Mouse (Mus musculus) kidney, adult 2 months (tissue): ENCODE measurements around the gene Psmb1. TPM values are rescaled to one million over a fixed set of nuclear protein-coding genes. Genes with fewer than 3 reads are reported as not detected.
A peak's percentile ranks its signal among the peaks of the same experiment; 100 is the strongest.

Source experiments
- DNase-seq: peaks from one replicate; pipeline ENCODE4 v3.0.0; 2021
- H3K27ac ChIP-seq: fragments of 200-500 bp; 2 replicates; pipeline ENCODE4 v1.5.1; 2012; ENCODE audit warnings: low read depth, low read length, control low read depth, inconsistent platforms; ENCODE audit not compliant: insufficient read depth
- H3K27me3 ChIP-seq: fragments of 200-500 bp; replicated peaks from 2 replicates; pipeline ENCODE4 v1.6.1; 2012; ENCODE audit warnings: mild to moderate bottlenecking, moderate library complexity, low read length, inconsistent platforms; ENCODE audit not compliant: control insufficient read depth, insufficient read depth
- H3K36me3 ChIP-seq: fragments of 200-500 bp; 2 replicates; pipeline ENCODE4 v1.6.1; 2012; ENCODE audit warnings: mild to moderate bottlenecking, moderate library complexity, low read length, inconsistent platforms; ENCODE audit not compliant: control insufficient read depth, insufficient read depth
- H3K4me1 ChIP-seq: fragments of 200-500 bp; 2 replicates; pipeline ENCODE4 v1.6.1; 2011; ENCODE audit warnings: low read length; ENCODE audit not compliant: control insufficient read depth, insufficient read depth
- H3K4me3 ChIP-seq: fragments of 200-500 bp; 2 replicates; pipeline ENCODE4 v1.5.1; 2011; ENCODE audit warnings: mild to moderate bottlenecking, low read depth, low read length, control low read depth; ENCODE audit not compliant: insufficient read depth
- CTCF ChIP-seq: fragments of 200-500 bp; conservative IDR thresholded peaks from 2 replicates; pipeline ENCODE4 v1.5.1; 2011; ENCODE audit warnings: low read depth, mild to moderate bottlenecking, control low read depth, low read length, moderate library complexity, mixed read lengths; ENCODE audit not compliant: insufficient read depth, insufficient read length
- POLR2A ChIP-seq: fragments of 200-500 bp; IDR thresholded peaks from one replicate; pipeline ENCODE4 v1.6.1; 2011; ENCODE audit warnings: low read depth, low read length, control low read depth
- WGBS: fragments of 180-500 bp; shearing (Covaris S2); methylation state at CpG from one replicate; pipeline ENCODE4 v1.1.7; 2018; 5-methylcytosine and 5-hydroxymethylcytosine counted together
- polyA plus RNA-seq: library from polyadenylated mRNA; depleted of rRNA; stranded (reverse); fragments of >200 nt; gene quantifications from 2 replicates; pipeline ENCODE4 v1.2.3, GENCODE M21; 2012

The Psmb1 gene
- polyA plus RNA-seq, 1 experiment: 107 TPM

- H3K27ac ChIP-seq: no peak overlapping the region
- 25% methylated on average over 11 of the region's 11 CpGs for WGBS
Observed at GRCm38 (mm10) chr17:15440463-15441121, 59.0 kb downstream of the Psmb1 start.

GRCm38 (mm10) chr17:15440067-15440462 is 59.5 kb downstream of the Psmb1 start:
- 39% methylated on average over 8 of the region's 8 CpGs for WGBS
- TF ChIP-seq CTCF (no peak), POLR2A (no peak)
- H3K36me3 ChIP-seq: no peaks in the 10 kb centered on the region
- no peaks in the 10 kb centered on the region for H3K4me1 ChIP-seq
- no peak overlapping the region for H3K27ac ChIP-seq
- H3K27me3 ChIP-seq: no peaks in the 10 kb centered on the region
- DNase-seq: no peak
- no peak overlapping the region for H3K4me3 ChIP-seq

More at GRCm38 (mm10) chr17:15440463-15441121, 59.0 kb downstream of the Psmb1 start:
- H3K4me3 ChIP-seq: no peak overlapping the region
- H3K36me3 ChIP-seq: no peaks in the 10 kb centered on the region
- H3K27me3 ChIP-seq: no peaks in the 10 kb centered on the region
- H3K4me1 ChIP-seq: no peaks in the 10 kb centered on the region
- TF ChIP-seq POLR2A (no peak), CTCF (no peak)
- DNase-seq: no peak

GRCm38 (mm10) chr17:15434748-15435147 is 64.8 kb downstream of the Psmb1 start:
- Histone ChIP-seq H3K27ac (no peak overlapping the region), H3K27me3 (no peaks in the 10 kb centered on the region), H3K4me1 (no peaks in the 10 kb centered on the region), H3K36me3 (peaks cover 4% of the 10 kb centered on the region; the same call in 1 of the 2 replicates), H3K4me3 (no peak overlapping the region)
- 74% methylated on average over 3 of the region's 3 CpGs for WGBS
- no peak for TF ChIP-seq CTCF
- TF ChIP-seq POLR2A: no peak
- no peak for DNase-seq

- Histone ChIP-seq H3K4me1 (no peaks in the 10 kb centered on the region), H3K27ac (no peak overlapping the region), H3K4me3 (no peak overlapping the region), H3K36me3 (peaks cover 4% of the 10 kb centered on the region; the same call in 1 of the 2 replicates), H3K27me3 (no peaks in the 10 kb centered on the region)
- 91% methylated on average over 3 of the region's 3 CpGs for WGBS
- TF ChIP-seq POLR2A (no peak), CTCF (no peak)
- no peak for DNase-seq
Observed at GRCm38 (mm10) chr17:15432036-15432435, 67.5 kb downstream of the Psmb1 start.

GRCm38 (mm10) chr17:15431551-15431950 is 68.0 kb downstream of the Psmb1 start:
- no peak overlapping the region for H3K27ac ChIP-seq
- H3K36me3 ChIP-seq: peaks cover 4% of the 10 kb centered on the region; the same call in 1 of the 2 replicates
- H3K4me3 ChIP-seq: no peak overlapping the region
- no peaks in the 10 kb centered on the region for H3K27me3 ChIP-seq
- H3K4me1 ChIP-seq: no peaks in the 10 kb centered on the region
- no peak for DNase-seq
- WGBS: 88% methylated on average over 4 of the region's 4 CpGs
- no peak for TF ChIP-seq POLR2A
- TF ChIP-seq CTCF: no peak

DNA sequence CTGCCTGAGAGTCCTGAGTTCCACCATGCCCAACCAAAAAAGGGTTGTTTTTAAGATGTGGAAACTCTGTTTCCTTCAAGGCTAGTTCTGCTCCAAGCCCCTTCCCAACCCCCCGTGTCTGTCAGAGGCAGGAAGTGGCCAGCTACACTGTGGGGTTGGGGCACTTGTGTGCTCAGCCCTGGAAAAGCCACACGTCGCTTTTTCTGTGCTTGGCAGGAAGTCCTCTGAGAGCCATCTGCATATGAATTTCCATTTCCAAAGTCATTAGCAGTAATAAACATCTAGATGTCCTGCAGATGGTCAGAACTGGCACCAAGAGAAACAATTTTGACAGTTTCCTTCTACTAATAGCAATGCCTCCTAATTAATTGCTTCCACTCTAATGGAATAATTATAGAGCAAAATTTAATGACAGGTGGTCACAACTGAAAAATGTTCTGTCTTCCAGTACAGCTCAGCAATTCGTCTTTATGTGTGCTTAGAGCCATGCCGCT is 68.5 kb downstream of the Psmb1 start:
- Histone ChIP-seq H3K4me3 (no peak overlapping the region), H3K36me3 (peaks cover 4% of the 10 kb centered on the region; the same call in 1 of the 2 replicates), H3K27ac (no peak overlapping the region), H3K27me3 (no peaks in the 10 kb centered on the region), H3K4me1 (no peaks in the 10 kb centered on the region)
- no peak for DNase-seq
- WGBS: 59% methylated on average over 5 of the region's 5 CpGs
- TF ChIP-seq CTCF (no peak), POLR2A (no peak)

DNA sequence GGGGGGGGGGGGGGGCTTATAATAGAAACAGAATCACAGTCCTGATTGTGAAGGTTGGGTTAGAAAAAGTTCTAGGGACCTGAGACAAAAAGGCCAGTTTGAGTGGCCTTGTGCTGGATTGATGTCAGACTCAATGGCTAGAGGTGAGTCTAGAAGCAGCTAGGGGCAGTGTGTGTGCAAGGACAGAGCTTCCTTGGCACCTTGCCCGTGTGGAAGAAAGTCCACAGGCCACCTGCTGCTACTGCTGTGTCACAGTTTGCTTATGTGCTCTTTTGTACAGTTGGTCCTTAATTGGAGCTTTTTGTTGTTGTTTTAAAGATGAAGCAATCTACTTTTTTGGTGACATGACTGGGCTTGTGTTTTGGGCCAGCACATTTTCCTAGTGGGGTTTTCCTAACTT is 69.6 kb downstream of the Psmb1 start:
- WGBS: 23% methylated on average over 1 of the region's 1 CpGs
- Histone ChIP-seq H3K27me3 (no peaks in the 10 kb centered on the region), H3K36me3 (peaks cover 5% of the 10 kb centered on the region; the same call in 1 of the 2 replicates), H3K27ac (no peak overlapping the region), H3K4me1 (no peaks in the 10 kb centered on the region), H3K4me3 (no peak overlapping the region)
- peak; percentile 76 for DNase-seq
- TF ChIP-seq CTCF (peak; percentile 41; the same call in 1 of the 2 replicates), POLR2A (no peak)
